Mouse (Mus musculus): Measurements from ENCODE around the gene Mtif3. TPM values are rescaled to one million over a fixed set of nuclear protein-coding genes. Genes with fewer than 3 reads are reported as not detected.
"Not testable (repeated sequence)": the region's sequence is repeated elsewhere in the genome, so short reads cannot be mapped to it uniquely, and the experiment has no call there.

Gene Mtif3
- total RNA-seq, 2 experiments from 2014 or later = 20.8 to 22.0 TPM

GRCm38 (mm10) chr5:146920314-146921161, 43.1 kb downstream of the Mtif3 start:
- DNase-seq = no peak
- intact Hi-C loops (cut with DNase I) = no loop called here

GRCm38 (mm10) chr5:146919874-146920273, 43.7 kb downstream of the Mtif3 start:
- DNase-seq = no peak
- intact Hi-C loops (cut with DNase I) = no loop called here

- DNase-seq; intact Hi-C loops (cut with DNase I): not testable (repeated sequence)
These were observed 46.2 kb downstream of the Mtif3 start for GRCm38 (mm10) chr5:146917357-146917756.

DNA sequence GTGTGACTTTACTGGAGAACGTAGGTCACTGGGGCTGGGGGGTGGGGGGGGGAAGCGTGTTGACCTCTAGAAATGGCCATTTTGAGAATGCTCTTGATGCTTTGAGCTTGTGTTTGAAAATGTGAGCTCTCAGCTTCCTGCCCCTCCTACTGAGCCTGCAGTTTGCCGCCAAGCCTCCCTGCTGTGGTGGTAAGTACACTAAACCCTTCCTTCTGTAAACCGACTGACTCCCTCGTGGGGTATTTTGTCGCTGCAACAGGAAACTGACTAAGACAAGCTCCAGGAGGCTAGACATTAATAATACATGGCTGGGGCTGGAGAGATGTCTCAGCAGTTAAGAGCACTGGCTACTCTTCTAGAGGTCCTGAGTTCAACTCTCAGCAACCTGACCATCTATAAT, 46.8 kb downstream of the Mtif3 start:
- intact Hi-C loops (cut with DNase I) = no loop called here
- DNase-seq = no peak

- intact Hi-C loops (cut with DNase I) = no loop called here
These were observed 47.3 kb downstream of the Mtif3 start for GRCm38 (mm10) chr5:146916273-146916672.

GRCm38 (mm10) chr5:146914088-146914766, 49.4 kb downstream of the Mtif3 start:
- peak; percentile 69 to 77 for DNase-seq
- intact Hi-C loops (cut with DNase I) = loop anchor here (2.0 kb wide), 1 partner anchor 405 kb away; no protein-coding TSS in a partner anchor

More at GRCm38 (mm10) chr5:146916273-146916672, 47.3 kb downstream of the Mtif3 start:
- no peak for DNase-seq

- no peak for DNase-seq
- intact Hi-C loops (cut with DNase I) = no loop called here
These were observed 50.2 kb downstream of the Mtif3 start for GRCm38 (mm10) chr5:146913355-146913754.

DNA sequence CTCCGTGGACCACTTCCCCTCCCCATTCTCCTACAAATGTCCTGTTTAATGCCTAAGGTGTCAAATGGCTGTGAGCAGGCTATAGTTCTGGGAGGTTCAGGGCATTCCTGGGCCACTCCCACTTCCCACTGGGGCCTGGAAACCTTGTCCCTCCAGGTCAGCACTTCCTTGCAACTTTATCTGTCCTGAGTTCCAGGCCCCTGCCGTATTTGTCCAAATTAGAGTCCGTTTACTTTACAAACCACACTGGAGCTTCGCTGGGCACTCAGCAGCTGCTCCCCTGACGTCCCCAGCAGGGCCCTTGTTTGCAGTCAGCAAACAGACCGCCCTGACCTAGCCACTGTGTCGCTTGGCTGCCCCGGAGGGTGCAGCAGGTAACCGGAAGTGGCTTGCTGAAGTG, 51.4 kb downstream of the Mtif3 start:
- intact Hi-C loops (cut with DNase I) = no loop called here
- DNase-seq = no peak

DNA sequence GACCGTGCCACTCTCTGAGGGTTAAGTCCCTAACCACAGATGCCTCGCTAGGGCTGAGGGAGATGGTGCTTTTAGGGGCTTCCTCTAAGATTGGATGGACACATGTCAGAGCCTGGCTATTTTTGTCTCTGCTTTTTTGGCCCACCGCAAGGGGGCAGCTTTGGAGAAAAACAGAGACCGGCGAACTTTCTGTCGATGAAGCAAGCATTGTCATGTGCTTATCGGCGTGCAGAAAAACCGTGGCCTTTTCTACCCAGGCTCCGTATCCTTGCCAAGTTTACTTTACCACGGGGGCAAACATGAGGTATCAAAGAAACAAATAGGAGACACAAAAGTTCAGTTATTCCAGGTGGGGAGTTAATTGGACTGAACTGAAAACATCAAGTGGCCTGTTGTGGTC, 55.0 kb downstream of the Mtif3 start:
- intact Hi-C loops (cut with DNase I) = no loop called here
- DNase-seq = no peak

DNA sequence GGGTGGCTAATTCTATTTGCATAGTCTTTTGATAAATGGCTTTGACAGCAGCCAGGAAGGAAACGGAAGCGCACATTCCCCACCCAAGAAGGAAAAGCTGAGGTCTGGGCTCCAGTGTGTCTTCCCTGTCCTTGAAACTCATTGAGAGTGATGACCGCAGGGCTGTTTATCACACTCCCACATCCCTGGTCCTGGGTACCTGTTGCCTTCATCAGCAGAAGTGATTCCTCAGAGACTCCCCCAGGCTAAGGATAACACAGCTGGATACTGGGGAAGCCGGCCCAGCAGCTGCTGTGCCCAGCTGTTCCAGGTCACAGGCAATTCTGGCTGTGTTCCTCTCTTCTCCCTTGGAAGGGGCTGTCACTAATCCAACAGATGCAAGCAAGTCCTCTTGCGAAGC, 56.1 kb downstream of the Mtif3 start:
- intact Hi-C loops (cut with DNase I) = loop anchor here (2.0 kb wide), 1 partner anchor 411 kb away; no protein-coding TSS in a partner anchor
- peak; percentile 12 to 35 for DNase-seq

DNA sequence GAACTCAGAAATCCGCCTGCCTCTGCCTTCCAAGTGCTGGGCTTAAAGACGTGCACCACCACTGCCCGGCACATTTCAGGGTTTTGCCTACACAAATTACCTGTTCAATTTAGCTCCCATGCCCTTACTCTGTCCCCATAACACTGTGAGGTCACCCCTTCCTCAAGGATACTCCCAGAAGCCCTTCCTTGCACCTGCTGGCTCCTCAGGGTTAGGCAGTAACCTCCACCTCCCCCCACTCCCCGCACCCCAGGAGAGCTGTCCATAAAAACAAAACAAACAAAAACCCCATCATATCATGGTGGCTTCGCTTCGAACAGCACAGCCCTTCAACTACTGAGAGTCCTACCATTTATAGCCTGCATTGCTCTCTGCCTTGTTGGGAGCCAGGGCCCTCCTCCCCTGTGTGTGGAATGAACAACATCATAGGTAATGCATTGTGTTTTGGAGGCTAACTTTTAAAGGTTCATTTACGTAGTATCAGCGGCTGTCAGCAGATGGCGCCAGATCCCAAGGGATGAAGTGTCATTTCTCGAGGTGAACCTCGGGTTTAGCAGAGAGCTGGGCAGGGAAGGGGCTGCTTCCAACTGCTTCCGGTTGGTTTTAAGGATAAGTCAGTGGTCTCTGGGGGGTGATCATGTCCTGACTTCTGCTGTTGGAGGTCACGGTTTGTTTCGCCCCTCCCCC, 58.0 kb downstream of the Mtif3 start:
- intact Hi-C loops (cut with DNase I) = loop anchor here (2.0 kb wide), 2 partner anchors 61 to 413 kb away; partner anchors contain the start of gene Rasl11a
- DNase-seq = peak; percentile 78 to 89

DNA sequence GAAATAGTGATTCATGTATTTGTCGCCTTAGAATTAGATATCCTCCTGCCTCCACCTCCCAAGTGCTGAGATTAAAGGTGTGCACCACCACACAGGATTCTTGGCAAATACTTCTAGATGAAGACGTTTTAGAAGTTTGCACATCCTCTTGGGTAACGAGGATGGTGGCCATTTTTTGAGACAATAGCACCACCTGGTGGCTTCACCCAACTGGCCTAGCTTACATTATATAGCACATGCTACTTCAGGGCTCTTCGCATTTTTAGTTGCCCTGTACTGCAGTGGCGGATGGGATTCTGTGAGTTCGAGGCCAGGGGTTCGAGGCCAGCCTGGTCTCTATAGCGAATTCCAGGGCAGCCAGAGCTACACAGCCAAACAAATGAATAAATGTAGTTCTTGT, 59.2 kb downstream of the Mtif3 start:
- DNase-seq = peak; percentile 76 to 86
- intact Hi-C loops (cut with DNase I) = loop anchor here (1.0 to 5.0 kb wide), 4 partner anchors 60 to 229 kb away; partner anchors contain the start of genes Rasl11a and Usp12

Other genes with a start within 250 kb of the Mtif3 start
- 10 to 100 TPM; 17.6 to 18.6 TPM for gene Usp12, start 168.8 kb downstream of the Mtif3 start, total RNA-seq (2021)
- 100 to 1,000 TPM; 122 to 126 TPM for gene Rpl21, start 130.9 kb downstream of the Mtif3 start, total RNA-seq (2021)
- gene Rasl11a, start 118.7 kb downstream of the Mtif3 start, total RNA-seq (2021) = 1 to 10 TPM; 4.4 to 5.8 TPM
- gene Gtf3a, start 15.1 kb downstream of the Mtif3 start, total RNA-seq (2021) = 10 to 100 TPM; 20.4 to 21.5 TPM
- gene Lnx2, start 112.8 kb upstream of the Mtif3 start, total RNA-seq (2021) = 10 to 100 TPM; 15.7 to 16.5 TPM
- 10 to 100 TPM; 69.4 to 70.4 TPM for gene Polr1d, start 113.2 kb upstream of the Mtif3 start, total RNA-seq (2021)
- not detected for gene Gsx1, start 224.9 kb upstream of the Mtif3 start, total RNA-seq (2021)

Measured in heart, postnatal 14 days (tissue).